Mouse (Mus musculus) liver, embryonic 15.5 days (tissue): Measurements from ENCODE around the gene Gm20388. TPM values are rescaled to one million over a fixed set of nuclear protein-coding genes. Genes with fewer than 3 reads are reported as not detected.
A peak's percentile ranks its signal among the peaks of the same experiment; 100 is the strongest.

Source experiments
- ATAC-seq: fragments of 200-750 bp; cut with Nextera tagmentation; 2 replicates; pipeline ENCODE4 v1.8.0; 2017; ENCODE audit warnings: moderate number of reproducible peaks, mild to moderate bottlenecking, moderate library complexity; ENCODE audit not compliant: insufficient read depth
- H3K27ac ChIP-seq: fragments of 300-500 bp; sonication (generic); replicated peaks from 2 replicates; pipeline ENCODE4 v1.5.1; 2015; ENCODE audit warnings: mild to moderate bottlenecking, inconsistent platforms
- H3K27me3 ChIP-seq: fragments of 300-500 bp; sonication (generic); 2 replicates; pipeline ENCODE4 v1.6.1; 2015; ENCODE audit warnings: mild to moderate bottlenecking, inconsistent platforms
- H3K36me3 ChIP-seq: fragments of 300-500 bp; sonication (generic); replicated peaks from 2 replicates; pipeline ENCODE4 v1.6.1; 2015; ENCODE audit warnings: moderate library complexity, mild to moderate bottlenecking, inconsistent platforms
- H3K4me1 ChIP-seq: fragments of 300-500 bp; sonication (generic); replicated peaks from 2 replicates; pipeline ENCODE4 v1.6.1; 2015; ENCODE audit warnings: inconsistent platforms
- H3K4me2 ChIP-seq: fragments of 300-500 bp; sonication (generic); 2 replicates; pipeline ENCODE4 v1.6.1; 2015; ENCODE audit warnings: moderate library complexity, mild to moderate bottlenecking, inconsistent platforms
- H3K4me3 ChIP-seq: fragments of 300-500 bp; sonication (generic); replicated peaks from 2 replicates; pipeline ENCODE4 v1.5.1; 2015; ENCODE audit warnings: mild to moderate bottlenecking, inconsistent platforms
- H3K9ac ChIP-seq: fragments of 300-500 bp; sonication (generic); 2 replicates; pipeline ENCODE4 v1.6.1; 2015; ENCODE audit warnings: moderate library complexity, mild to moderate bottlenecking, inconsistent platforms
- H3K9me3 ChIP-seq: fragments of 300-500 bp; sonication (generic); replicated peaks from 2 replicates; pipeline ENCODE4 v1.6.1; 2016; ENCODE audit warnings: inconsistent platforms
- WGBS: fragments of 180-500 bp; shearing (Covaris S2); methylation state at CpG from one replicate; pipeline ENCODE4 v1.1.7; 2015; ENCODE audit warnings: mixed read lengths; ENCODE audit not compliant: insufficient replicate concordance; 5-methylcytosine and 5-hydroxymethylcytosine counted together
- polyA plus RNA-seq: library from polyadenylated mRNA; unstranded; fragments of >200 nt; fragmentation: Nextera tagmentation; extraction: Ambion mirVana; gene quantifications from 2 replicates; pipeline ENCODE4 v1.2.1, GENCODE M21; 2015

Gene Gm20388
- polyA plus RNA-seq, 1 experiment from 2014 or later, result not detected

GRCm38 (mm10) chr8:123907604-123908003, 3997.0 kb downstream of the Gm20388 start:
- 93% methylated on average over 6 of the region's 6 CpGs for WGBS
- H3K27me3 ChIP-seq, result no peaks in the 10 kb centered on the region
- no peak overlapping the region for H3K27ac ChIP-seq

DNA sequence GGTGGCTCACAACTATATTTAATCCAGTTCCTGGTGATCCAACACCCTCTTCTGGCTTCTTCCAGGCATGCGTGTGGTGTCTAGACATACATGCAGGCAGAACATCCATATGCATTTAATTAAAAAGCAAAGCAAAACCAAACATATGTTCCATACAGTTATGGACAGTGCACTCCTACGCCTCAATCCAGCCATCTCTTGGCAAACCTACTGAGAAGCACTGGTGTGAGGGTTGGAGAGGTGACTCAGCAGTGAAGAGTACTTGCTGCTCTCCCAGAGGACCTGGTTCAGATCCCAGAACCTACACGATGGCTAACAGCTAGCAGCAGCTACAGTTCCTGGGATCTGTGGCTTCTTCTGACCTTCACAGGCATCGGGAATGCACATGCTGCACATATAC, 4001.6 kb downstream of the Gm20388 start:
- WGBS, result 89% methylated on average over 4 of the region's 4 CpGs
- Histone ChIP-seq H3K9ac (no peak overlapping the region), H3K4me1 (no peaks in the 10 kb centered on the region), H3K36me3 (peaks cover 99% of the 10 kb centered on the region), H3K27ac (no peak overlapping the region), H3K27me3 (no peaks in the 10 kb centered on the region), H3K9me3 (no peaks in the 10 kb centered on the region), H3K4me2 (no peak overlapping the region), H3K4me3 (no peak overlapping the region)
- no peak for ATAC-seq

More at GRCm38 (mm10) chr8:123907604-123908003, 3997.0 kb downstream of the Gm20388 start:
- H3K36me3 ChIP-seq, result peaks cover 96% of the 10 kb centered on the region
- H3K9me3 ChIP-seq, result no peaks in the 10 kb centered on the region
- H3K9ac ChIP-seq, result no peak overlapping the region
- H3K4me2 ChIP-seq, result no peak overlapping the region
- no peaks in the 10 kb centered on the region for H3K4me1 ChIP-seq
- no peak for ATAC-seq
- H3K4me3 ChIP-seq, result no peak overlapping the region

DNA sequence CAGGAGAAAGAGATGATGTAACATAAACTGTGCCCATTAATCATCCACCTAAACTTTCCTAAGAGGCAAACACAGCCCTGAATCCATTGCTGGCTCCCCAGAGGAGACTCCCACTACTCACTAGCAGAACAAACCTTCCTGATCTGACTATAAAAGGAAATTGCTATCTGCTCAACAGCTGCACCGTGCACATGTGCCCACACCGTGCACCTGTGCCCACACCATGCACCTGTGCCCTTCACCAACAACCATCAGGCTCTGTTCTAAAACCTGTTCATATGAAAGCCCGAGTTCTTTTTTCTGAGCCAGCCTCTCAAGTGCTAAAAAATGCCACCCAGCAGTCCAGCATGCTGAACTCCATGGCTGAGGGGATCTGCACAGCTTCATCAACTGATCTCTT, 4004.0 kb downstream of the Gm20388 start:
- H3K4me1 ChIP-seq, result no peaks in the 10 kb centered on the region
- no peak overlapping the region for H3K4me3 ChIP-seq
- H3K27me3 ChIP-seq, result no peaks in the 10 kb centered on the region
- no peak for ATAC-seq
- H3K9ac ChIP-seq, result no peak overlapping the region
- no peak overlapping the region for H3K27ac ChIP-seq
- WGBS, result 92% methylated on average over 3 of the region's 3 CpGs
- H3K36me3 ChIP-seq, result peaks cover 99% of the 10 kb centered on the region
- no peaks in the 10 kb centered on the region for H3K9me3 ChIP-seq
- no peak overlapping the region for H3K4me2 ChIP-seq

GRCm38 (mm10) chr8:123924719-123925118, 4014.1 kb downstream of the Gm20388 start:
- Histone ChIP-seq H3K27ac (no peak overlapping the region), H3K27me3 (no peaks in the 10 kb centered on the region), H3K4me1 (no peaks in the 10 kb centered on the region), H3K4me2 (no peak overlapping the region), H3K9ac (no peak overlapping the region), H3K36me3 (peaks cover 94% of the 10 kb centered on the region), H3K4me3 (no peak overlapping the region), H3K9me3 (no peaks in the 10 kb centered on the region)
- 11% methylated on average over 2 of the region's 2 CpGs for whole genome bisulfite sequencing
- peak; percentile 61 for ATAC-seq

- Histone ChIP-seq H3K27me3 (no peaks in the 10 kb centered on the region), H3K4me1 (no peaks in the 10 kb centered on the region), H3K27ac (no peak overlapping the region), H3K4me3 (no peak overlapping the region), H3K9ac (no peak overlapping the region), H3K4me2 (no peak overlapping the region), H3K36me3 (peaks cover 94% of the 10 kb centered on the region), H3K9me3 (no peaks in the 10 kb centered on the region)
- no peak for ATAC-seq
- WGBS, result 77% methylated on average over 3 of the region's 3 CpGs
These were observed 4015.0 kb downstream of the Gm20388 start for GRCm38 (mm10) chr8:123925671-123926070.

GRCm38 (mm10) chr8:123929026-123929425, 4018.4 kb downstream of the Gm20388 start:
- no peaks in the 10 kb centered on the region for H3K4me1 ChIP-seq
- H3K36me3 ChIP-seq, result peaks cover 94% of the 10 kb centered on the region
- H3K9me3 ChIP-seq, result no peaks in the 10 kb centered on the region
- H3K4me3 ChIP-seq, result no peak overlapping the region
- WGBS, result 89% methylated on average over 7 of the region's 7 CpGs
- H3K4me2 ChIP-seq, result no peak overlapping the region
- no peaks in the 10 kb centered on the region for H3K27me3 ChIP-seq
- no peak overlapping the region for H3K9ac ChIP-seq
- no peak overlapping the region for H3K27ac ChIP-seq
- ATAC-seq, result no peak

DNA sequence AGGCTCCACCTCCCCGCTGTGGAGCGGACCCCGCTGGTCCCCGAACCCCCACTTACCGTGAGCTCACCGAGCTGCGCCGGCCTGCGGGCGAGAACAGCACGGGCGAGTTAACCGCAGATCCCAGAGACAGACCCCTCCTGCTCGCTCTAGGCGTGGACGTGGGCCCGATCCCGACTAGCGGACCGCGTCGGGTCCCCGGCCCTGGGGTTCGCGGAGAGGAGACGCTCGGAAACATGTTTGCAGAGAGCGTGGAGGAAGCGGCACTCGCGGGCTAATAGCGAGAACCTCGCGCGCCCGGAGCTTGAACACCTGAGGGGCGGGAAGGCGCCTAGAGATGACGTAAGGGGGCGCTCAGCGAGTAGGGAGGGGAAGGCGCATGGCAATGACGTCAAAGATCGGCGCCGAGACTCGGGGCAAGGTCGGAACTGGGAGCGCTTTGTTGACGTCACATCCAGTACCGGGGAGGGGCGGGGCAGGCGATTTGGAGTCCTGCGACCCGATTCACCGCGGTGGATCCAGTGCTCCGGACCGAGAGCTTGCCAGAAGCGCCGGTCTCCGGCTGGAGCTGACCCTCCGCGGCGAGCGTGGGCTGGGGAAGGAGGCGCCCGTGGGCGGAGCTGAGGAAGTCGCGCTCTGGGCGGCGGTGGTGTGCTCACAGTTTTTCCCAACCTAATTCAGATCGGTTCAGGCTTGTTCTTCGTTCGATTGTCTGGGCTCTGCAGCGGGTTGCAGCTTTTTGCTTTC, 4038.5 kb downstream of the Gm20388 start, which contains the start of gene Nup133:
Gene Nup133 (minus strand): TSS at position 324 of the 744 bp plus-strand sequence.
- Histone ChIP-seq H3K27me3 (no peaks in the 10 kb centered on the region), H3K9me3 (no peaks in the 10 kb centered on the region), H3K27ac (peak within 1 kb of the TSS; percentile 87), H3K4me1 (peaks cover 34% of the 10 kb centered on the region), H3K4me2 (peak within 1 kb of the TSS; percentile 78), H3K4me3 (peak within 1 kb of the TSS; percentile 81), H3K36me3 (peaks cover 78% of the 10 kb centered on the region), H3K9ac (peak within 1 kb of the TSS; percentile 75)
- ATAC-seq, result peak; percentile 79
- under 1% methylated on average over 77 of the region's 77 CpGs for WGBS

GRCm38 (mm10) chr8:123949686-123949986, 4039.0 kb downstream of the Gm20388 start:
- H3K9me3 ChIP-seq, result no peaks in the 10 kb centered on the region
- peaks cover 34% of the 10 kb centered on the region for H3K4me1 ChIP-seq
- peak; percentile 59 for ATAC-seq
- peak overlapping the region; percentile 78 for H3K4me2 ChIP-seq
- H3K27me3 ChIP-seq, result no peaks in the 10 kb centered on the region
- peak overlapping the region; percentile 75 for H3K9ac ChIP-seq
- WGBS, result 3% methylated on average over 10 of the region's 10 CpGs
- peak overlapping the region; percentile 81 for H3K4me3 ChIP-seq
- H3K36me3 ChIP-seq, result peaks cover 80% of the 10 kb centered on the region
- peak overlapping the region; percentile 87 for H3K27ac ChIP-seq

GRCm38 (mm10) chr8:123950077-123950802, 4039.6 kb downstream of the Gm20388 start:
- ATAC-seq, result peak; percentile 13; the same call in 1 of the 2 replicates
- WGBS, result 31% methylated on average over 10 of the region's 10 CpGs
- H3K4me1 ChIP-seq, result peaks cover 34% of the 10 kb centered on the region
- H3K36me3 ChIP-seq, result peaks cover 80% of the 10 kb centered on the region
- H3K27ac ChIP-seq, result peak overlapping the region; percentile 87
- H3K27me3 ChIP-seq, result no peaks in the 10 kb centered on the region
- H3K9me3 ChIP-seq, result no peaks in the 10 kb centered on the region
- peak overlapping the region; percentile 75 for H3K9ac ChIP-seq
- peak overlapping the region; percentile 81 for H3K4me3 ChIP-seq
- peak overlapping the region; percentile 78 for H3K4me2 ChIP-seq

GRCm38 (mm10) chr8:123953686-123954085, 4043.0 kb downstream of the Gm20388 start:
- Histone ChIP-seq H3K9ac (no peak overlapping the region), H3K9me3 (no peaks in the 10 kb centered on the region), H3K4me2 (no peak overlapping the region), H3K27me3 (no peaks in the 10 kb centered on the region), H3K4me3 (no peak overlapping the region), H3K36me3 (peaks cover 93% of the 10 kb centered on the region), H3K4me1 (peaks cover 26% of the 10 kb centered on the region), H3K27ac (no peak overlapping the region)
- WGBS, result 85% methylated on average over 8 of the region's 8 CpGs
- ATAC-seq, result no peak

DNA sequence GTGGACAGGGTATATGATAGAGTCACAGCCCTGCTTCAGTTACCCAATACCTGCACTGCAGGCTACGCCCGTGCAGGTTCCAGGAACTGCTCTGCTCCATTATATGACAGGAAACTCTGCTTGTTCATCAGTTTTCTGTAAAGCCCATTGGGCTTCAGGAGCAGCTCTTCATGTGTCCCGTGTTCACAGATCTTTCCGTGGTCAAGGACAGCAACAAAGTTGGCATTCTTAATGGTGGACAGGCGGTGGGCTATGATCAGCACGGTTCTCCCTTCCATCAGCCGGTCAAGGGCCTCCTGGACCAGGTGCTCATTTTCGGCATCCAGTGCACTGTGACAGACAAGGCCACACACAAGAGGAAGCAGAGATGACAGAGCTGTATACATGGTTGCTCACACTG, 4043.6 kb downstream of the Gm20388 start:
- Histone ChIP-seq H3K4me3 (no peak overlapping the region), H3K36me3 (peaks cover 98% of the 10 kb centered on the region), H3K4me1 (peaks cover 23% of the 10 kb centered on the region), H3K27ac (no peak overlapping the region), H3K27me3 (no peaks in the 10 kb centered on the region), H3K9me3 (no peaks in the 10 kb centered on the region), H3K9ac (no peak overlapping the region), H3K4me2 (no peak overlapping the region)
- no peak for ATAC-seq
- WGBS, result 92% methylated on average over 8 of the region's 8 CpGs
